Mouse (Mus musculus): ENCODE results near the gene Pm20d1. TPM values are rescaled to one million over a fixed set of nuclear protein-coding genes. Genes with fewer than 3 reads are reported as not detected.
A peak's percentile ranks its signal among the peaks of the same experiment; 100 is the strongest.
"Not testable (repeated sequence)": the region's sequence is repeated elsewhere in the genome, so short reads cannot be mapped to it uniquely, and the experiment has no call there.

The Pm20d1 gene
- polyA plus RNA-seq, 1 experiment from 2014 or later: 0.19 TPM

DNA sequence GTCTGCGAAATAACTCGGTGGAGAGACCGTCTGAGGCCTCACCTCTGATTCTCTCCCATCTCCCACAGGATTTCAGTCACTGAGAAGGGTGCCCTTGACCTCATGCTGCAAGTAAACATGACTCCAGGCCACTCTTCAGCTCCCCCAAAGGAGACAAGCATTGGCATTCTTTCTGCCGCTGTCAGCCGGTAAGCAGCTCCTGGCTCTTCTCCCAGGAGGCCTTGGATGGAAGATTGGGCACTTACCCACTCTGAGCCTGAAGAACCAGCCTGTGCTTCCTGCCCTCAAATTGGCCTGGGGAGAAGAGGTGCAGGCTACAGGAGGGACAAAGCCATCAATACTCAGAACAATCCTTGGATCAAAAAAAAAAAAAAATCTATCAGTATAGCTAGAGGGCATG, 5.5 kb downstream of the Pm20d1 start:
- no peaks in the 10 kb centered on the region for H3K27me3 ChIP-seq
- H3K9me3 ChIP-seq: no peaks in the 10 kb centered on the region
- ATAC-seq (replicated peaks): no peak
- 79% methylated on average over 5 of the region's 5 CpGs for WGBS
- no peak overlapping the region for H3K4me3 ChIP-seq
- H3K36me3 ChIP-seq: no peaks in the 10 kb centered on the region
- H3K4me1 ChIP-seq: peaks cover 2% of the 10 kb centered on the region; the same call in 1 of the 2 replicates
- H3K4me2 ChIP-seq (replicated peaks): no peak overlapping the region
- no peak overlapping the region for H3K9ac ChIP-seq (replicated peaks)
- no peak overlapping the region for H3K27ac ChIP-seq (replicated peaks)

DNA sequence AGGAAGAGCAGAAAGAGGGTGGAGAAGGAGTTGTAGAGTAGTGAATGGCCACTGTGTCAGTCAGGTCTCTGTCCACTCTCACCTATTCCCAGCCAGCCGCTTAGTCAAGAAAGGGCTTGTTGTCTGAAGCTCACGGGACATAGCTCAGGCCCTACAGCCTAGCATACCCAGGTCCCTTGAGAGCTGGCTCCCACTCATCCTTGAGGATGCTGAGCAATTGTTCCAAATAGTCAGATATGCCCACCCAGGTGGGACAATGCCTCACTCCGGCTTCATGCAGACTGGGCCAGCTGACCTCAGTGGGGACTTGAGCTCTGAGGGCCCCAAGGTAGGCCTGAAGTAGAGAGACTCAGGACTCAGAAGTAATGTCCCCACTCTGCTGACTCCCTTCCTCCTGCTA, 7.0 kb downstream of the Pm20d1 start:
- WGBS: 97% methylated on average over 3 of the region's 3 CpGs
- no peaks in the 10 kb centered on the region for H3K27me3 ChIP-seq
- no peak overlapping the region for H3K4me2 ChIP-seq (replicated peaks)
- H3K36me3 ChIP-seq: no peaks in the 10 kb centered on the region
- H3K9me3 ChIP-seq: no peaks in the 10 kb centered on the region
- H3K9ac ChIP-seq (replicated peaks): no peak overlapping the region
- no peaks in the 10 kb centered on the region for H3K4me1 ChIP-seq
- no peak for ATAC-seq (replicated peaks)
- H3K4me3 ChIP-seq: no peak overlapping the region
- H3K27ac ChIP-seq (replicated peaks): no peak overlapping the region

DNA sequence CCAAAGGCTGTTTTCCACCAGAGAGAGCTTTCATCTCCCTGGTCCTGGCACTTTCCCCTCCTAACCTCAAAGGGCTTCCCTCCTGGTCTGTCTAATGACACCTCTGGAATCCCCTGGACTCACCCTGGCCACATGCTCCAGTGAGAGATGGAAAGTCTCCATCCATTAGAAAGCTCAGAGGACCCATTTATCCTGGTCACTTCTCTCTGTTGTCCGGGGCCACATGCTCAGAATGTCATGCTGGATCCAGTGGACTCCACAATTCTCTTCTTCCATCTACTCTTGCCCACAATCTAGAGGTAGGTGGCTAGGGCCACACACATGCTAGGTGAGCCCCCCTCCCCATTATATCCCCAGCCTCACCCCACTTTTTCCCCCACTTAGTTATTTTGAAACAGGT, 11.8 kb downstream of the Pm20d1 start:
- Histone ChIP-seq H3K4me1 (no peaks in the 10 kb centered on the region), H3K4me2 (replicated peaks) (no peak overlapping the region), H3K36me3 (no peaks in the 10 kb centered on the region), H3K9ac (replicated peaks) (no peak overlapping the region), H3K4me3 (no peak overlapping the region), H3K9me3 (no peaks in the 10 kb centered on the region), H3K27me3 (no peaks in the 10 kb centered on the region), H3K27ac (replicated peaks) (no peak overlapping the region)
- WGBS: 81% methylated on average over 1 of the region's 1 CpGs
- ATAC-seq (replicated peaks): no peak

DNA sequence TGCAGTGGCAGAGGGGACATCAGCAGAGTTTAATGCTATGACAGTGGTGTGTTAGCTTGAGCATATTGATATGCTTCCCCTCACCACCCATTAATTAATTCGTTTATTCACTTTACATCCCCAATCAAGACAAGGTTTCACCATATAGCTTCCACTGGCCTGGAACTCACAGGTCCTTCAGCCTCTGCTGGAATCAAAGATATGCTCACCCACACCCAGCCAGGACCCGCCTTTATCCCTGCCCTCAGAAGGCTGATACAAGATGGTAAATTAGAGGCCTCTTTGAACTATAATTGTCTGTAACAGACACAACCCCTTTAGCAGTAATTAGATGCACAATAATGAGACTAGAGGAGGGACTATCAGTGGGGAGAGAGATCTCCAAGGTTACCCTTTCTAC, 12.5 kb downstream of the Pm20d1 start:
- no peak overlapping the region for H3K9ac ChIP-seq (replicated peaks)
- no peak overlapping the region for H3K4me2 ChIP-seq (replicated peaks)
- no peak overlapping the region for H3K4me3 ChIP-seq
- no peaks in the 10 kb centered on the region for H3K36me3 ChIP-seq
- no peak overlapping the region for H3K27ac ChIP-seq (replicated peaks)
- 50% methylated on average over 2 of the region's 2 CpGs for WGBS
- no peaks in the 10 kb centered on the region for H3K27me3 ChIP-seq
- ATAC-seq (replicated peaks): no peak
- H3K4me1 ChIP-seq: no peaks in the 10 kb centered on the region
- H3K9me3 ChIP-seq: no peaks in the 10 kb centered on the region

DNA sequence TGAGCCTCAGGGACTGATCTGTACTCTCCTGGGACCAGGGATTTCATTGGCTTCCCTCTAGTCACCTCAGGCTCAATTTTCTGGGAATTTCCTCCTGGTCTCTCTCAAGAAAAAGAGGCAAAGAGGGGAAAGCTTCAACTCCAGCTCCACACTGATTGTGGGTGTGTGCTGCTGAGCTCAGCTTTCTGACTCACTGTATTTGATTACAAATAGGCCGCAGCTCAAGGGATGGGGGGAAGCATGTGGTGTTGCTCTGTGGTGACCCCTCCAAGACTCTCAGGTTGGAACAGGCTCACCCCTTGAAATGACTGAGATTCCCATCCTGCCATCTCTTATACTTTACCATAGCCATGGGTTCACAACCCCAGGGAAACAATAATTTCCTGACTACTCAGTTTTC, 14.2 kb downstream of the Pm20d1 start:
- no peak for ATAC-seq (replicated peaks)
- 100% methylated on average over 1 of the region's 1 CpGs for WGBS

DNA sequence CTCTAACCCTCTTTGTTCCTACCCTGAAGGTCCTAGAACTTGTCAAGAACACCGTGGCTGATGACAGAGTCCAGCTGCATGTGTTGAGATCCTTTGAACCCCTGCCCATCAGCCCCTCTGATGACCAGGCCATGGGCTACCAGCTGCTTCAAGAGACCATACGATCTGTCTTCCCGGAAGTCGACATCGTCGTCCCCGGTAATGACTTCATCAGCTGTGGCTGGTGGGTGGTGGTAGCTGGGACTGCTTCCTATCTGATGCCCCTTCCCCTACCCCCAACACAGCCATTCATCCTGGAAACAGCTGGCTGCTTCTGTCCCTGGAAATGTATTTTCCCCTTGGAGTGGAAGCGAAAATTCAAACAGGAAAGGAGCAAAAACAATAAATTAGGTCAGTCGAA, 14.8 kb downstream of the Pm20d1 start:
- Histone ChIP-seq H3K27me3 (no peaks in the 10 kb centered on the region), H3K9ac (replicated peaks) (no peak overlapping the region), H3K9me3 (no peaks in the 10 kb centered on the region), H3K4me3 (no peak overlapping the region), H3K4me2 (replicated peaks) (no peak overlapping the region), H3K36me3 (no peaks in the 10 kb centered on the region), H3K4me1 (0 out of 2 replicates have a peak, but pooled peaks cover 4% of the 10 kb centered on the region), H3K27ac (replicated peaks) (no peak overlapping the region)
- 86% methylated on average over 9 of the region's 9 CpGs for WGBS
- no peak for ATAC-seq (replicated peaks)

More for the DNA sequence above, 14.2 kb downstream of the Pm20d1 start:
- no peaks in the 10 kb centered on the region for H3K36me3 ChIP-seq
- no peaks in the 10 kb centered on the region for H3K4me1 ChIP-seq
- no peak overlapping the region for H3K9ac ChIP-seq (replicated peaks)
- H3K27me3 ChIP-seq: no peaks in the 10 kb centered on the region
- H3K27ac ChIP-seq (replicated peaks): no peak overlapping the region
- H3K9me3 ChIP-seq: no peaks in the 10 kb centered on the region
- no peak overlapping the region for H3K4me2 ChIP-seq (replicated peaks)
- no peak overlapping the region for H3K4me3 ChIP-seq

DNA sequence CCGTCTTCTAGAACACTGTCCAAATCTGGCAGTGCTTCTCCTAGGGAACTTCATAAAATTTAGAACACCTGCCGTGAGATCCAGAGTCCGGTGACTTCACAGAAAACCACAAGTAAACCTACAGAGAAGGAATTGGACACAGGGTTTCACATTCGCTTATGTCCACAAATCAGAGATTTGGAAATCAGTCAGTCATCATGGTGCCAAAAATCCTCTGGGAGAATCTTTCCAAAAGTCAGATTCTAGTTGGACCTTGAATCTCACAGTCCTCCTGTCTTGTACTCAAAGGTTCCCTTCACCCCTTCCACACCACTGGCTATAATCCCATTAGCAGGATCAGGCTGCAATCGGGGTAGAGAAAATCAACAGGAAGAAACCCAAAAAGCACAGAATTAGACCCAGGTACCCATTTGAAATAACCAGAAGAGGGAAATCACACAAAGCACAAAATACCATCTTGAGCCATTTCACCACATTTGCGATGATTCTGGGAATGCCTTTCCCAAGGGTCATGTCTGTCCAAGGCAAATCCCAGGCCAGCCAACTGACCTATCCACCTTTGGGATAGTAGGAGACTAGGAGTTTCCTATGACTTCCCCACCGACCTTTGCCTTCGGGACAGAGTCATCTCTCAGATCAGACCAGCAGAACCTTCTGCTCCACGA, 15.6 kb downstream of the Pm20d1 start:
- WGBS: 80% methylated on average over 9 of the region's 9 CpGs
- H3K4me3 ChIP-seq: no peak overlapping the region

DNA sequence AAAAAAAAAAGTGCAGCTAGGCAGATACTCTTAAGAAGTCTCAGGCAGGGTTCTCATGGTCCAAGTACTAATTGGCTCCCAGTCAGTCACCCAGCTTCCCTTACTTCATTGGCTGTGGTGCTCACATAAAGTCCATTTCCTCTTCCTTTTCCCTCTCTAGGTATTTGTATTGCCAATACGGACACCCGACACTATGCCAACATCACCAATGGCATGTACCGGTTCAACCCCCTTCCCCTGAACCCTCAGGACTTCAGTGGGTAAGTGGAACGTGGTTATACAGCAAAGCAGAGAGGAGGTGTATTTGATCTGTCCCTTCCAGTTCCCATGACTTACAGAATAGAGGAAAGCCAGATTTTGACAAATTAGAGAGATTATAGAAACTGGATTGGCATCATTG, 16.6 kb downstream of the Pm20d1 start:
- WGBS: 94% methylated on average over 4 of the region's 4 CpGs
- H3K4me3 ChIP-seq: no peak overlapping the region
- 0 out of 2 replicates have a peak, but pooled peaks cover 4% of the 10 kb centered on the region for H3K4me1 ChIP-seq
- H3K27me3 ChIP-seq: no peaks in the 10 kb centered on the region
- H3K4me2 ChIP-seq (replicated peaks): no peak overlapping the region
- no peak overlapping the region for H3K9ac ChIP-seq (replicated peaks)
- no peaks in the 10 kb centered on the region for H3K9me3 ChIP-seq
- no peak for ATAC-seq (replicated peaks)
- H3K27ac ChIP-seq (replicated peaks): no peak overlapping the region
- H3K36me3 ChIP-seq: no peaks in the 10 kb centered on the region

More for the DNA sequence above, 15.6 kb downstream of the Pm20d1 start:
- Histone ChIP-seq H3K36me3 (no peaks in the 10 kb centered on the region), H3K9ac (replicated peaks) (no peak overlapping the region), H3K4me2 (replicated peaks) (no peak overlapping the region), H3K27me3 (no peaks in the 10 kb centered on the region), H3K27ac (replicated peaks) (no peak overlapping the region), H3K4me1 (0 out of 2 replicates have a peak, but pooled peaks cover 4% of the 10 kb centered on the region), H3K9me3 (no peaks in the 10 kb centered on the region)
- no peak for ATAC-seq (replicated peaks)

DNA sequence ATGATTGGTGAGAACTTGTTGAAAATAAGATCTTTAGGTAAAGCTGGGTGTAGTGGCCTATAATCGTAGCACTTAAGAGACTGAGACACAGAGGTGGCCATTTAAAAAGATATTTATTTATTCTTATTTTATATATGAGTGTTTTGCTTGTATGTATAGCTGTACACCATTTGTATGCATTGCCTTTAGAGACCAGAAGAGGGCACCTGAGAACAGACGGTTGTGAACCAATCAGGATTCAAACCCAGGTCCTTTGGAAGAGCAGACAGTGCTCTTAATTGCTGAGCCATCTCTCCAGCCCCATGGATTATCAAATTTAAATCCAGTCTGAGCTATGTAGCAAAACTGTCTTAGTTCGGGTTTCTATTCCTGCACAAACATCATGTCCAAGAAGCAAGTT, 17.0 kb downstream of the Pm20d1 start:
- 0 out of 2 replicates have a peak, but pooled peaks cover 4% of the 10 kb centered on the region for H3K4me1 ChIP-seq
- H3K36me3 ChIP-seq: no peaks in the 10 kb centered on the region
- no peak for ATAC-seq (replicated peaks)
- H3K4me2 ChIP-seq (replicated peaks): no peak overlapping the region
- H3K9me3 ChIP-seq: no peaks in the 10 kb centered on the region
- WGBS: 91% methylated on average over 3 of the region's 3 CpGs
- no peak overlapping the region for H3K27ac ChIP-seq (replicated peaks)
- no peaks in the 10 kb centered on the region for H3K27me3 ChIP-seq
- no peak overlapping the region for H3K9ac ChIP-seq (replicated peaks)
- H3K4me3 ChIP-seq: no peak overlapping the region

DNA sequence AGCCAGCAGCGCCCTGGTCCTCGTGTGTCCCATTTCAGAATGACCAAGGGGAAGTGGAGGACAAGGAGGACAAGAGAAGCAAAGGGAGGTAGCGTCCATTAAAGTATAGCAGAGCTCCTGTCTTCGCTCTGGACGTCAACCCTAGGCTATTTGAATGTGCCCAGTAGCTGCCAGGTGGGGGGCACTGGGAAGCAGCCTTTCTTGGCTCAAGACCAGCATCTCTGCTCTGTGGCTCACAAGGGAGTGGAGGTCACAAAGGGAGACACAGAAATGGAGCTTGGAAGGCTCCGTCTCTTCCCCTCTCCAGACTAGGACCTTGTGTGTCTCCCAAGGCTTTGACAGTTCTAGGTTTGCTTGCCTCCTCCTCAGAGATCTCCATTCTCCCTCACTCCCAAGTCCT, 19.7 kb downstream of the Pm20d1 start:
- H3K27me3 ChIP-seq: no peaks in the 10 kb centered on the region
- no peaks in the 10 kb centered on the region for H3K9me3 ChIP-seq
- no peak overlapping the region for H3K4me3 ChIP-seq
- peaks cover 12% of the 10 kb centered on the region for H3K4me1 ChIP-seq
- no peak overlapping the region for H3K9ac ChIP-seq (replicated peaks)
- H3K27ac ChIP-seq (replicated peaks): no peak overlapping the region
- no peak for ATAC-seq (replicated peaks)
- H3K4me2 ChIP-seq (replicated peaks): no peak overlapping the region
- 74% methylated on average over 6 of the region's 6 CpGs for WGBS
- no peaks in the 10 kb centered on the region for H3K36me3 ChIP-seq

DNA sequence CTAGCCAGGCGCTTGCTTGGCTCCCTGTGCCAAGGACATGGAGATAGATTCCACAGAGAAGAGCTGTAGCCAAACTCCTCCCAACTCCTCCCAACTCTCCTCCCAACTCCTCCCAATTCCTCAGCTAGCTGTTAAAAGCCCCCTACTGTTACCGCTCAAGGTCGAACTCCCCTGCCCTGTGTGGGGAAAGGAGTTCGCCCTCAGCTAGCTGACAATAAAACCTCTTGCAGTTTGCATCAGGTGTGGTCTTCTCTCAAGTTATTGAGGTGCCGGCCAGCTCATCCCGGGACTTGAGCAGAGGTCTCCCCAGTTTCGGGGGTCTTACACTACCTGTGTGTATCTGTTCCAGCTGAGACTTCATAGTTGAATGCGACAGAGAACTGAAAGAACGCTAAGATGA, 23.2 kb downstream of the Pm20d1 start:
- Histone ChIP-seq H3K4me1 (peaks cover 12% of the 10 kb centered on the region), H3K27ac (replicated peaks) (peak overlapping the region; percentile 70)
- WGBS: 59% methylated on average over 9 of the region's 9 CpGs

DNA sequence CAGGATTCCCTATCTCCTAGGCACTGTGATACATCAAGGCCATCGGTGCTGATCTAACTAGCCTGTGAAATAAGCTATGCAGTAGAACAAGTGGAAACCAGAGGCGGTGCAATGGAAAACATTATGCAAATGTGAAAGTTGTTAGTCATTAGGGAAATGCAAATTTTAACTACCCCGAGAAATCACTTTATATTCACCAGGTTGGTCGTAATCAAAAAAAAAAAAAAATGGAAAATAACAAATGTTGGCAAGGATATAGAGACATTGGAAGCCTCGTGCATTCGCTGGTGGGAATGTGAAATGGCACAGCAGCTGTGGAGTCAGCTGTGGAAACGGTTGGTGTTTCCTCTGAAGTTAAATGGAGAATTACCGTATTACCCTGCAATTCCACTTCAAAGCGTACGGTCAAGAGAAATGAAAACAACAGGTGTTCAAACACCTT, 23.7 kb downstream of the Pm20d1 start:
- Histone ChIP-seq H3K4me3 (no peak overlapping the region), H3K4me1 (peaks cover 12% of the 10 kb centered on the region), H3K36me3 (no peaks in the 10 kb centered on the region), H3K27ac (replicated peaks) (peak overlapping the region; percentile 70), H3K4me2 (replicated peaks) (no peak overlapping the region), H3K9ac (replicated peaks) (no peak overlapping the region), H3K9me3 (no peaks in the 10 kb centered on the region), H3K27me3 (no peaks in the 10 kb centered on the region)
- 51% methylated on average over 10 of the region's 10 CpGs for WGBS
- peak; percentile 46; the same call in 1 of the 2 replicates for ATAC-seq (replicated peaks)

More for the DNA sequence above, 23.2 kb downstream of the Pm20d1 start:
- H3K36me3 ChIP-seq; H3K4me3 ChIP-seq; H3K9me3 ChIP-seq; H3K27me3 ChIP-seq; H3K9ac ChIP-seq (replicated peaks); H3K4me2 ChIP-seq (replicated peaks): not testable (repeated sequence)
- peak; percentile 20; the same call in 1 of the 2 replicates for ATAC-seq (replicated peaks)

DNA sequence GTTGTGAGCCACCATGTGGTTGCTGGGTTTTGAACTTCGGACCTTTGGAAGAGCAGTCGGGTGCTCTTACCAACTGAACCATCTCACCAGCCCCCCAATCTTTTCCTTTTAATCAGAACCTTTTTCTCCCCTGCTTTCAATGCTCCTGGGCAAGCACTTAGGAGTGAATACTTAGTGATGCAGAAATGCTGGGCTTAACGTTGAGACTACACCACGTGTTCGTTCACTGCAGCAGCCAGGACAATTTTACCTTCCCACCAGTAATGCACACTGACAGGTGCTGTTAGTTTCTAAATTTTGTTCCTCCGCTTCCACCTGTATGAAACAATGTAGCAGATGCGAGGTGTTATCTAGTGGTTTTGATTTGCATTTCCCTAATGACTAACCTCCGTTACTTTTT, 25.1 kb downstream of the Pm20d1 start:
- H3K36me3 ChIP-seq: no peaks in the 10 kb centered on the region
- H3K4me3 ChIP-seq: no peak overlapping the region
- WGBS: 72% methylated on average over 8 of the region's 8 CpGs
- H3K4me2 ChIP-seq (replicated peaks): no peak overlapping the region
- H3K27me3 ChIP-seq: no peaks in the 10 kb centered on the region
- H3K4me1 ChIP-seq: peaks cover 13% of the 10 kb centered on the region
- no peak overlapping the region for H3K9ac ChIP-seq (replicated peaks)
- no peak overlapping the region for H3K27ac ChIP-seq (replicated peaks)
- ATAC-seq (replicated peaks): no peak
- no peaks in the 10 kb centered on the region for H3K9me3 ChIP-seq
